Mouse (Mus musculus): ENCODE measurements around the gene 6030408B16Rik. TPM values are rescaled to one million over a fixed set of nuclear protein-coding genes. Genes with fewer than 3 reads are reported as not detected.
A peak's percentile ranks its signal among the peaks of the same experiment; 100 is the strongest.
"Not testable (repeated sequence)": the region's sequence is repeated elsewhere in the genome, so short reads cannot be mapped to it uniquely, and the experiment has no call there.

Gene 6030408B16Rik
- total RNA-seq, 2 experiments from 2014 or later = 1.3 to 1.5 TPM

DNA sequence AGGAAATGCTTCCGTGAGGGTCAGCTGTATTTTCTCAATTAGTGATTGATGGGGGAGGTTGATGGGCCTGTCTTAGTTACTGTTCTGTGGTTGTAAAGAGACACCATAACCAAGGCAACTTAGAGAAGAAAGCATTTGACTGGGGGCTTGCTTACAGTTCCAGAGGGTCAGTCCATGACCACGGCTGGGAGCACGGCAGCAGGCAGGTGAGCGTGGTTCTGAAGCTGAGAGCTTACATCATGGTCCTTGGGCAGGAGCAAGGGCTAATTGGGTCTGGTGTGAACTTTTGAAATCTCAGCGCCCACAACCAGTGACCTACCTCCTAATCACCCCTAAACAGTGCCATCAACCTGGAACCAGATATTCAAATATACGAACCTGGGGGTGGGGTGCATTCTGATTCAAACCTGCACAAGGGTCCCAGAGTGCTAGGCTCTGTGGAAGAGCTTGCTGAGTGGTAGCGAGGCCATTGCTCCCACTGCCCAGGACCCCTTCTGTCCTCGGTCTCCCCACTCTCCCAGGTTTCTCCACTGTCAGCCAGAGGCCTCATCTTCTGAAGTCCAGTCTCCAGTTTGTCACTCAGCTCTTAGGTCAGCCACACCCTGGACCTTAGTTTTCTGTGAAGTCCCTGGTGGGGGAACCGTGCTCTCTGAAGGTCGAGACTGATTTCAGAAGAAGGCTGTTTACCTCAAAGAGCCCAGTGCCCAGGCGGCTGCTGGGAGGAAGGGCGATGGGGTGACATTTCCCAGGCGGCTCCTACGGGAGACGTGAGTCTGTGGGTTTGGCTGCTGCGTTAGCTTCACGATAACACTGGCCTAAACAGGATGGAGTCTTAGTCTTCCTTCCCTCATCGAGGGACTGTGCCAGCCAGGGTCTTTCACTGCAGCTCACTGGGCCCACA is 24.2 kb downstream of the 6030408B16Rik start:
- intact Hi-C loops (cut with DNase I) = loop anchor here (5.0 kb wide), 1 partner anchor 95 kb away; the partner anchor contains the start of gene Grasp
- no peak for DNase-seq (ENCODE audit: low spot score)

DNA sequence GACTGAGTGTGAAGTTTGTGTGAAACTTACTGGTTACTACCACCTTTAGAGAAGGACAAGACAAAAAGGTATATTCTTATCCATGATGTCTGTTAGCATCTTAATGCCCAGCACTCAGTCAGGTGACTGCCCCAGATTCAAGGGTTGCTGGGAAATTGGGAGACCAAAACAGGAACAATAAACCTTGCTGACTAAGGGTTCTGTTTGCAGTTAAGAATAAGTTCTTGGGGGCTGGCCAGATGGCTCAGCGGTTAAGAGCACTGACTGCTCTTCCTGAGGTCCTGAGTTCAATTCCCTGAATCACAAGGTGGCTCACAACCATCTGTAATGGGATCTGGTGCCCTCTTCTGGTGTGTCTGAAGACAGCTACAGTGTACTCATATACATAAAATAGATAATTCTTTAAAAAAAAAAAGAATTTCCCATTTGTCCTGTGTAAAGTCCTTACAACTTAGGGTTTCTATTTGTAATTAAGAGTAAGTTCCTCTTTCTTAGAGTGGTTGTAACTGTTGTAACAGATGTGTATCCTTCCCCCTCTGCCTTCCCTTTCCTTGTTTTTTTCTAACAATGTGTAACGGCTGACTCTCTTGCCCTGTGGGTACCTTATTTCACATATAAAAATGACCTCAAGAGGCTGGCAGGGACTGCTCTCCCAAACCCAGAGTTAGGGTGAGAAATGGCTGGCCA is 24.9 kb downstream of the 6030408B16Rik start:
- DNase-seq (ENCODE audit: low spot score) = no peak
- intact Hi-C loops (cut with DNase I) = loop anchor here (5.0 kb wide), 1 partner anchor 96 kb away; the partner anchor contains the start of gene Grasp

GRCm38 (mm10) chr15:101318889-101319765 is 26.1 kb downstream of the 6030408B16Rik start:
- intact Hi-C loops (cut with DNase I) = loop anchor here (5.0 kb wide), 1 partner anchor 97 kb away; the partner anchor contains the start of gene Grasp

GRCm38 (mm10) chr15:101320010-101320617 is 27.1 kb downstream of the 6030408B16Rik start:
- intact Hi-C loops (cut with DNase I) = no loop called here
- DNase-seq (ENCODE audit: low spot score) = no peak

More at GRCm38 (mm10) chr15:101318889-101319765, 26.1 kb downstream of the 6030408B16Rik start:
- no peak for DNase-seq (ENCODE audit: low spot score)

DNA sequence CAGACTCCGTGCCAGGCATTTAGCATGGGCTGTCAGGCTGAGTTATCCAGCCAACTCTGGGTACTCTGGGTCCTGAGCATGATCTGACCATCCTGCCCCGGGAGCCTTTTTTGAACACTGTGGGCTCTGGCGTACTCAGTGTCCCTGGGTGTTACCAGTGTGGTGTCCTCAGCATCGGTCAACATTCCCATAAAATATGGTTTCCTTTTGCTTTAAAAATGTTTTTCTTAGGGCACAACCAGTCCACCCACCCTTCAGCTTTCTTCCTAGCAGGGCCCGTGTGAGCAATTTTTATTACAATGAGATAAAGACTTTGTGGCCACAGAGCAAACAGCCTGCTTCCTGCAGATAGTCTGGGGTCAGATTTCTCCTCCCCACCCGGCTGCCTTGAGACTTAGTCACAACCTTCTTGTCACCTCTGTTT is 27.6 kb downstream of the 6030408B16Rik start:
- intact Hi-C loops (cut with DNase I) = no loop called here
- DNase-seq (ENCODE audit: low spot score) = no peak

GRCm38 (mm10) chr15:101321126-101321525 is 28.1 kb downstream of the 6030408B16Rik start:
- intact Hi-C loops (cut with DNase I) = no loop called here
- no peak for DNase-seq (ENCODE audit: low spot score)

GRCm38 (mm10) chr15:101322106-101322505 is 29.1 kb downstream of the 6030408B16Rik start:
- no peak for DNase-seq (ENCODE audit: low spot score)
- intact Hi-C loops (cut with DNase I) = no loop called here

GRCm38 (mm10) chr15:101322640-101323039 is 29.6 kb downstream of the 6030408B16Rik start:
- no peak for DNase-seq (ENCODE audit: low spot score)
- intact Hi-C loops (cut with DNase I) = no loop called here

DNA sequence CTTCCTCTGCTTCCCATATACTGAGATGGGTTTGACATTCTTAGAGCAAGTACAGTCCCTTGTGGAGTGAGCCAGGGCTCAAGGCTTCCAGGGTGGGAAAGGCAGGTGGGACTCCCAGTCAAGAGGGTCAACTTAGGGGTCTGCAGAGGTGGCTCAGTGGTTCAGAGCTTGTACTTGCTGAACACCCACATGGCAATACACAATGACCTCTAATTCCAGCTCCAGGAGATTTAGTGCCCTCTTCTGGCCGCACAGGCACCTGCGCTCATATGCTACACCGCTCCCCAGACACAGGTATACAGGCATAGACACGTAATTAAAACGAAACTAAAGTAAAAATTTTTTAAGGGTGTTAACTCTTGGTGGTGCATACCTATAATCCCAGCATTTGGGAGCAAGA is 30.5 kb downstream of the 6030408B16Rik start:
- intact Hi-C loops (cut with DNase I) = no loop called here

DNA sequence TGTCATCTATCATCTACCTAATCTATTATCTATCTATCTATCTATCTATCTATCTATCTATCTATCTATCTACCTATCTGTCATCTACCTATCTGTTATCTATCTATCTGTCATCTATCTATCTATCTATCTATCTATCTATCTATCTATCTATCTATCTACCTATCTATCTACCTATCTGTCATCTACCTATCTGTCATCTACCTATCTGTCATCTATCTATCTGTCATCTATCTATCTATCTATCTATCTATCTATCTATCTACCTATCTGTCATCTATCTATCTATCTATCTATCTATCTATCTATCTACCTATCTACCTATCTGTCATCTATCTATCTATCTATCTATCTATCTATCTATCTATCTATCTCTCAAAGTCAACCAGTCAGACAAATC is 31.4 kb downstream of the 6030408B16Rik start:
- DNase-seq (ENCODE audit: low spot score); intact Hi-C loops (cut with DNase I): not testable (repeated sequence)

More for the DNA sequence above, 30.5 kb downstream of the 6030408B16Rik start:
- no peak for DNase-seq (ENCODE audit: low spot score)

DNA sequence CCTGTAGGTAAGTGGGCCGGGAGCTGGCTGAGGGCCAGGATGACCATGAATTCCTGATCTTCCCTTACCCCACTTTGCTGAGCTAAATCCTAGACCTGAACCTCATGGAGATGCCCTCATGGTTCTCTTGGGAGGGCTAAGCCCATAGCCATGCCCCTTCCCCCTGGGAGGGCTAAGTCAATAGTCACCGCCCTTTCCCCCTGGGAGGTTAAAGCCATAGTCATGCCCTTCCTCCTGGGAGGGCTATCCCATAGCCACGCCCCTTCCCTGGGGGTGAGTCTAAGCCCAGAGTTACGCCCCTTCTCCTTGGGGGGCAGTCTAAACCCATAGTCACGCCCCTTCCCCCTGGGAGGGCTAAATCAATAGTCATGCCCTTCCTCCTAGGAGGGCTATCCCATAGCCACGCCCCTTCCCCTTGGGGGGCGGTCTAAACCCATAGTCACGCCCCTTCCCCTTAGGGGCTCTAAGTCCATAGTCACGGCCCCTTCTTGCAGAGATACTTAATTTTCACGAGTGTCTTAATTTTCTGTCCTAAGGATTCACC is 33.1 kb downstream of the 6030408B16Rik start:
- DNase-seq (ENCODE audit: low spot score) = no peak
- intact Hi-C loops (cut with DNase I) = loop anchor here (5.0 kb wide), 1 partner anchor 741 kb away; no protein-coding TSS in a partner anchor

DNA sequence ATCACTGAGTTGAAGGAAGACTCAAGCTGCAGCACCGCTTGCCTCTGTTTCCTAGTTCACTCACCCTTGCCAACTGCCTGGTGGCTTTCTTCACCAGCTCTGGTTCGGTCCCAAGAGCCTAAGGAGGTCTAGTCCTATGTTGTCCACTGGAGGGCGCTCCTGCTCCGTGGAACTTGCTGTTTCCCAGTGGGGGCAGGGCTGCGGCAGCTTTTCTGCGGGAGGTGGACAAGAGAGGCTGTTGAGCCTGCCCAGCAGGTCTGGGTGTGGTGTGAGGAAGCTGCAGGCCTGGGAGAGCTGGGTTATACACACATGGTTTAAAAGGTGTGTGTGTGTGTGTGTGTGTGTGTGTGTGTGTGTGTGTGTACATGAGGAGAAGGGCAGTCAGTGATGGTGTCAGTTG is 34.3 kb downstream of the 6030408B16Rik start:
- intact Hi-C loops (cut with DNase I) = loop anchor here (5.0 kb wide), 1 partner anchor 740 kb away; no protein-coding TSS in a partner anchor

GRCm38 (mm10) chr15:101328876-101329563 is 36.0 kb downstream of the 6030408B16Rik start:
- intact Hi-C loops (cut with DNase I) = loop anchor here (5.0 kb wide), 1 partner anchor 738 kb away; no protein-coding TSS in a partner anchor
- DNase-seq (ENCODE audit: low spot score) = no peak

More for the DNA sequence above, 34.3 kb downstream of the 6030408B16Rik start:
- peak; percentile 68 for DNase-seq (ENCODE audit: low spot score)

DNA sequence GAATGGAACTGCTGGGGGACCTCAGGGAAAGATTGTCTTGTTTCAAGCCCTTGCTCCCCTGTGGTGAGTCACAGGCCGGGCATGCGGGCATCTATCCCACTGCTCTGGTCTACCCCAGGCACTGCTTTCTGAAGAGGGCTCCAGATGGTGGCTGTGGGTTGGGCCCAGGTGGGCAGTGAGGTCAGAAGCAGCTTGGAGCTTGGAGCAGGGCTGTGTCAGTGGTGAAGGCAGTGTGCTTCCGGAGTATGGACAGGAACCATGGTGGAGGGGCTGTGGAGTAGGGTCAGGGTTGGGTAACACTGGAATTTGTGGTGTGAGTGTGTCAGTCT is 36.5 kb downstream of the 6030408B16Rik start:
- DNase-seq (ENCODE audit: low spot score) = no peak
- intact Hi-C loops (cut with DNase I) = loop anchor here (5.0 kb wide), 1 partner anchor 738 kb away; no protein-coding TSS in a partner anchor

DNA sequence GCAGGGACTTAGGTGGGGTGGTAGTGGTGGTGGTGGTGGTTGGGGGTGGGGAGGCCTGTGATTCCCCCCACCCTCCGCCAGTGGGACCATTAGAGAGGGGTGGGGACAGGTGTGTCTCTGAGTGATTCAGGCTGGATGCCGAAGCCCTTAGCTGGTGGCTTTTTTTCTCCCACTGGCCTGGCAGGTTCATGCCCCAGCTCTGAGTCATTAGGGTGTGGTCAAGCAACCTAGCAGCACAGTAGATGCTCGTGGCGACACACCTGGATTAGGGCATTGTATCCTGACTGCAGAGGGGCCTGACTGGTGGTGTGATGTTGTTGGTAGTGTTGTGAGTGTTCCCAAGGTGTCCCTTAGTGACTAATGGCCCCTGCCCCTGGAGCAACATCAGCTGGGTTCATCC is 38.1 kb downstream of the 6030408B16Rik start:
- DNase-seq (ENCODE audit: low spot score) = no peak
- intact Hi-C loops (cut with DNase I) = no loop called here

GRCm38 (mm10) chr15:101332370-101332769 is 39.4 kb downstream of the 6030408B16Rik start:
- intact Hi-C loops (cut with DNase I) = no loop called here
- no peak for DNase-seq (ENCODE audit: low spot score)

GRCm38 (mm10) chr15:101333165-101333564 is 40.2 kb downstream of the 6030408B16Rik start:
- intact Hi-C loops (cut with DNase I) = no loop called here
- no peak for DNase-seq (ENCODE audit: low spot score)

DNA sequence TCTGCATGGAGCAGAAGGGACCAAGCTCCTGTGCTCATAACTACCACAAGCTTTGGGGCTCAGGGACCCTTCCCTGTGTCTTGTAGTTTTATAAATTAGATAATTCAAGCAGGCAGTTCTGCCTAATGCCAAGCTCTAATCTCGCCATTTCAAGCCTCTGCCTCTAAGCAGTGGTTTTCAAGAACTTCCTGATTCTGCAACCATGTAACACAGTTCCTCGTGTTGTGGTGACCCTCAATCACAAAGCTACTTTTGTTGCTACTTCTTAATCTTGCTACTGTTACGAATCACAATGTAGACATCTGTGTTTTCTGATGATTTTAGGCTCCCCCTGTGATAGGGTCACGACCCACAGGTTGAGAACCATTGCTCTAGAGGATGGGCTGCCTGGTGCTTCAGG is 40.6 kb downstream of the 6030408B16Rik start:
- intact Hi-C loops (cut with DNase I) = no loop called here

More for the DNA sequence above, 40.6 kb downstream of the 6030408B16Rik start:
- no peak for DNase-seq (ENCODE audit: low spot score)
